Mouse (Mus musculus) heart, embryonic 12.5 days (tissue): ENCODE measurements at regions not wholly inside any gene's neighbourhood (a gene's known extent, or its start where the extent isn't known, plus 50 kb on each side); places are given as distances from the start of the nearest gene placed in this dataset.

Source experiments
- ATAC-seq: fragments of 200-750 bp; cut with Nextera tagmentation; 2 replicates; pipeline ENCODE4 v1.8.0; 2017; ENCODE audit warnings: moderate TSS enrichment, moderate library complexity; ENCODE audit not compliant: insufficient number of reproducible peaks, low FRiP score
- H3K27ac ChIP-seq: fragments of 300-500 bp; sonication (generic); 2 replicates; pipeline ENCODE4 v1.5.1; 2016; ENCODE audit warnings: mild to moderate bottlenecking, moderate library complexity; ENCODE audit not compliant: poor library complexity, severe bottlenecking
- H3K27me3 ChIP-seq: fragments of 300-500 bp; sonication (generic); replicated peaks from 2 replicates; pipeline ENCODE4 v1.6.1; 2016; ENCODE audit warnings: mild to moderate bottlenecking, moderate library complexity
- H3K36me3 ChIP-seq: fragments of 300-500 bp; sonication (generic); 2 replicates; pipeline ENCODE4 v1.6.1; 2016; ENCODE audit warnings: mild to moderate bottlenecking, moderate library complexity
- H3K4me1 ChIP-seq: fragments of 300-500 bp; sonication (generic); replicated peaks from 2 replicates; pipeline ENCODE4 v1.6.1; 2016; ENCODE audit warnings: mild to moderate bottlenecking
- H3K4me2 ChIP-seq: fragments of 300-500 bp; sonication (generic); 2 replicates; pipeline ENCODE4 v1.6.1; 2016; ENCODE audit warnings: mild to moderate bottlenecking, moderate library complexity
- H3K4me3 ChIP-seq: fragments of 300-500 bp; sonication (generic); 2 replicates; pipeline ENCODE4 v1.5.1; 2016; ENCODE audit warnings: mild to moderate bottlenecking
- H3K9ac ChIP-seq: fragments of 300-500 bp; sonication (generic); 2 replicates; pipeline ENCODE4 v1.6.1; 2016; ENCODE audit warnings: mild to moderate bottlenecking, moderate library complexity
- H3K9me3 ChIP-seq: fragments of 300-500 bp; sonication (generic); replicated peaks from 2 replicates; pipeline ENCODE4 v1.6.1; 2016; ENCODE audit warnings: mild to moderate bottlenecking, moderate library complexity
- WGBS: fragments of 180-500 bp; shearing (Covaris S2); methylation state at CpG from one replicate; pipeline ENCODE4 v1.1.7; 2016; 5-methylcytosine and 5-hydroxymethylcytosine counted together

DNA sequence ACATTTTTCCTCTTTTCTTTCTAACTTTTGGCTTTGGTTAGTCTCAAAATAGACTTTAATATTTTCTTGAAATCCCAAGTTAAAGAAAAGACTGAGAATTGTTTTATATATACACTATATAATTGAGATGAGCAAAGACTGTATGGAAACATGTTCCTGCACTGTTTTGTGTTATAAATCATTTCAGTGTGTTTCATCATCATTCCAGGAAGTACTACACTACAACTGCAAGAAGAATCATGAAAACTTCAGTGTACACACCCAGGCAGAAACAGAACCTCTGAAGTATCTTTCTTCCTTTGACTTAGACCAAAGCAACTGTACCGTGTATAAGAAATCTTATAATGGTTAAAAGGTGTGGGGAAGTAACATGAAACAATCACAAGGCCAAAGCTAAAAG, 816.2 kb downstream of the Efna5 start:
- 84% methylated on average over 1 of the region's 1 CpGs for WGBS
- ATAC-seq = no peak
- H3K4me3 ChIP-seq = no peak overlapping the region

GRCm38 (mm10) chr17:62058016-62058415, 823.1 kb downstream of the Efna5 start:
- WGBS = 58% methylated on average over 3 of the region's 3 CpGs
- no peak for ATAC-seq
- H3K4me2 ChIP-seq = no peak overlapping the region

More for the DNA sequence above, 816.2 kb downstream of the Efna5 start:
- Histone ChIP-seq H3K4me1 (no peaks in the 10 kb centered on the region), H3K27ac (no peak overlapping the region), H3K4me2 (no peak overlapping the region), H3K9ac (no peak overlapping the region), H3K9me3 (0 out of 2 replicates have a peak, but pooled peaks cover 6% of the 10 kb centered on the region), H3K36me3 (no peaks in the 10 kb centered on the region), H3K27me3 (no peaks in the 10 kb centered on the region)

GRCm38 (mm10) chr17:62054801-62055200, 826.3 kb downstream of the Efna5 start:
- H3K36me3 ChIP-seq = no peaks in the 10 kb centered on the region
- H3K9ac ChIP-seq = no peak overlapping the region
- no peak for ATAC-seq
- no peak overlapping the region for H3K27ac ChIP-seq
- H3K9me3 ChIP-seq = no peaks in the 10 kb centered on the region
- no peak overlapping the region for H3K4me3 ChIP-seq
- 75% methylated on average over 6 of the region's 6 CpGs for WGBS
- no peaks in the 10 kb centered on the region for H3K4me1 ChIP-seq
- H3K4me2 ChIP-seq = no peak overlapping the region
- no peaks in the 10 kb centered on the region for H3K27me3 ChIP-seq

More at GRCm38 (mm10) chr17:62058016-62058415, 823.1 kb downstream of the Efna5 start:
- Histone ChIP-seq H3K27me3 (no peaks in the 10 kb centered on the region), H3K9ac (no peak overlapping the region), H3K4me1 (no peaks in the 10 kb centered on the region), H3K36me3 (no peaks in the 10 kb centered on the region), H3K9me3 (no peaks in the 10 kb centered on the region), H3K4me3 (no peak overlapping the region), H3K27ac (no peak overlapping the region)

GRCm38 (mm10) chr17:62048989-62049388, 832.1 kb downstream of the Efna5 start:
- no peak for ATAC-seq
- H3K27me3 ChIP-seq = no peaks in the 10 kb centered on the region
- no peak overlapping the region for H3K27ac ChIP-seq
- 76% methylated on average over 3 of the region's 3 CpGs for WGBS
- no peaks in the 10 kb centered on the region for H3K4me1 ChIP-seq
- H3K9me3 ChIP-seq = no peaks in the 10 kb centered on the region
- no peak overlapping the region for H3K9ac ChIP-seq
- H3K36me3 ChIP-seq = no peaks in the 10 kb centered on the region
- H3K4me2 ChIP-seq = no peak overlapping the region
- H3K4me3 ChIP-seq = no peak overlapping the region

- 63% methylated on average over 1 of the region's 1 CpGs for WGBS
- Histone ChIP-seq H3K4me3 (no peak overlapping the region), H3K27me3 (no peaks in the 10 kb centered on the region)
Measured at GRCm38 (mm10) chr17:62030614-62031013, 850.5 kb downstream of the Efna5 start.

More at GRCm38 (mm10) chr17:62030614-62031013, 850.5 kb downstream of the Efna5 start:
- Histone ChIP-seq H3K4me2 (no peak overlapping the region), H3K9ac (no peak overlapping the region), H3K36me3 (no peaks in the 10 kb centered on the region), H3K9me3 (no peaks in the 10 kb centered on the region), H3K4me1 (no peaks in the 10 kb centered on the region), H3K27ac (no peak overlapping the region)
- no peak for ATAC-seq
